ENCODE assay signal across 11 mouse cellular contexts in the genomic region with DNA sequence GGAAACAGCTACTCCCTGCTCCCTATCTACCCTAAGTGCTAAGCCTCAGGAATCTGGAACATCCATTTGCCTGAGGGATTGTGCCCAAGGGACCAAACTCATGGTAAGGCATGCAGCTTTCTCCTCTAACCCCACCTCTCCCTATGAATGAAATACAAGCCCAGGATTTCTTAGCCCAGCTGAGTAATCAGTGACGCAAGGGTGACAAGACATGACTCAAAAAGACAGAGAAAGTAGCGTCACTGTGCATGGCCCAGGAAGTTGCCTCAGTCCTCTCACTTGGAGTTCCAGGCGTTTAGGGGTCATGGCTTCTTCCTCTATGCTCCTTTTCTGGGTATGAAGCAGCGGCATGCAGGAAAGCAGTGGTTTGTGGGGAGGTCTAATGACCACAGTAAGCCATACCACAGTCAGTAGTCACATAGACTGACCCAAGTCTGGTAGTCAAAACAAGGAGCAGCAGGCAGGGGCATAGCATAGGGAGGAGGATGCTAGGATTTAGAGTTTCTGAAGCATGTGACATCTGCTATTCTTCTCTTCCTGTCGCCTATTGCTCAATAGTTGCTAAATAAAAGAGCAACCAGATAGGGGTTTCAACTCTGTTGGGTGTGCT.
DNase-seq lines count a peak whose midpoint lies in the region; ATAC-seq and TF ChIP-seq lines count a peak whose summit lies in the region.
"Had no signal": no experiment of that assay in that cellular context is flagged by ENCODE, and none has a peak within 500 bp of the region (broad histone marks: within the 10 kb centered on the region; RNA-seq: fewer than 3 reads in every experiment).

No protein-coding gene starts in this region.

- H3K4me3 ChIP-seq in midbrain, postnatal 0 days (ENCODE audit: low read depth, low read length): no peak overlapping the region
- H3K4me3 ChIP-seq in midbrain, embryonic 14.5 days (replicated peaks; ENCODE audit: low read depth, low read length): no peak overlapping the region
- H3K4me3 ChIP-seq in liver, postnatal 0 days (ENCODE audit: low read depth, low read length): no peak overlapping the region
- no peak overlapping the region for H3K4me3 ChIP-seq in midbrain, embryonic 15.5 days
- H3K4me3 ChIP-seq: forebrain, embryonic 13.5 days had no signal

- H3K27me3 ChIP-seq in midbrain, postnatal 0 days (ENCODE audit: insufficient read depth, low read length): no peaks in the 10 kb centered on the region
- H3K27me3 ChIP-seq in midbrain, embryonic 14.5 days (ENCODE audit: control insufficient read depth, insufficient read depth, low read length): no peaks in the 10 kb centered on the region
- no peaks in the 10 kb centered on the region for H3K27me3 ChIP-seq in liver, postnatal 0 days (ENCODE audit: insufficient read depth, low read length)
- H3K27me3 ChIP-seq in midbrain, embryonic 15.5 days (replicated peaks): no peaks in the 10 kb centered on the region
- H3K27me3 ChIP-seq: forebrain, embryonic 13.5 days had no signal

- no peaks in the 10 kb centered on the region for H3K36me3 ChIP-seq in midbrain, postnatal 0 days (ENCODE audit: insufficient read depth, low read length)
- H3K36me3 ChIP-seq in midbrain, embryonic 14.5 days (ENCODE audit: control insufficient read depth, insufficient read depth, low read length): no peaks in the 10 kb centered on the region
- H3K36me3 ChIP-seq in liver, postnatal 0 days (replicated peaks; ENCODE audit: insufficient read depth, low read length): no peaks in the 10 kb centered on the region
- H3K36me3 ChIP-seq in midbrain, embryonic 15.5 days (replicated peaks): no peaks in the 10 kb centered on the region

- H3K4me2 ChIP-seq in midbrain, postnatal 0 days (ENCODE audit: low read depth, low read length, poor library complexity, severe bottlenecking): no peak overlapping the region
- no peak overlapping the region for H3K4me2 ChIP-seq in midbrain, embryonic 14.5 days (ENCODE audit: low read length)
- no peak overlapping the region for H3K4me2 ChIP-seq in liver, postnatal 0 days (ENCODE audit: low read depth, low read length)
- no peak overlapping the region for H3K4me2 ChIP-seq in midbrain, embryonic 15.5 days
- H3K4me2 ChIP-seq: forebrain, embryonic 13.5 days had no signal

- ATAC-seq in midbrain, postnatal 0 days (ENCODE audit: low FRiP score): peak; percentile 25; the same call in 1 of the 2 replicates
- no peak for ATAC-seq in midbrain, embryonic 14.5 days (ENCODE audit: low FRiP score, low TSS enrichment)
- ATAC-seq in granulocyte monocyte progenitor cell, adult 5-6 weeks (replicated peaks; ENCODE audit: poor library complexity, severe bottlenecking): peak; percentile 82
- ATAC-seq in liver, postnatal 0 days: peak; percentile 74
- ATAC-seq in midbrain, embryonic 15.5 days (replicated peaks): no peak
- ATAC-seq: forebrain, embryonic 13.5 days; hindbrain, postnatal 0 days had no signal

- peak; percentile 23; the same call in 1 of the 2 replicates for TF ChIP-seq EP300 in liver, postnatal 0 days (IDR thresholded peaks at IDR 0.05; ENCODE audit: low read depth)

- H3K27ac ChIP-seq in midbrain, postnatal 0 days (ENCODE audit: low read depth, low read length): no peak overlapping the region
- no peak overlapping the region for H3K27ac ChIP-seq in midbrain, embryonic 14.5 days (replicated peaks; ENCODE audit: low read depth, low read length)
- H3K27ac ChIP-seq in liver, postnatal 0 days (ENCODE audit: low read depth): peak overlapping the region; percentile 49; the same call in 1 of the 2 replicates
- H3K27ac ChIP-seq in midbrain, embryonic 15.5 days: no peak overlapping the region
- H3K27ac ChIP-seq: forebrain, embryonic 13.5 days; hindbrain, postnatal 0 days had no signal

- no peaks in the 10 kb centered on the region for H3K4me1 ChIP-seq in midbrain, postnatal 0 days (ENCODE audit: insufficient read depth, low read length)
- H3K4me1 ChIP-seq in midbrain, embryonic 14.5 days (ENCODE audit: control insufficient read depth, insufficient read depth, low read length): no peaks in the 10 kb centered on the region
- peaks cover 18% of the 10 kb centered on the region; the same call in 1 of the 2 replicates for H3K4me1 ChIP-seq in liver, postnatal 0 days (ENCODE audit: insufficient read depth)
- H3K4me1 ChIP-seq in midbrain, embryonic 15.5 days: no peaks in the 10 kb centered on the region
- H3K4me1 ChIP-seq: forebrain, embryonic 13.5 days had no signal

- no peak overlapping the region for H3K9ac ChIP-seq in midbrain, postnatal 0 days (replicated peaks; ENCODE audit: low read length, poor library complexity, severe bottlenecking)
- no peak overlapping the region for H3K9ac ChIP-seq in midbrain, embryonic 14.5 days (replicated peaks; ENCODE audit: low read length)
- no peak overlapping the region for H3K9ac ChIP-seq in liver, postnatal 0 days (replicated peaks)
- H3K9ac ChIP-seq in midbrain, embryonic 15.5 days: no peak overlapping the region
- H3K9ac ChIP-seq: forebrain, embryonic 13.5 days had no signal

- no peak for TF ChIP-seq CTCF in midbrain, postnatal 0 days (IDR thresholded peaks at IDR 0.05)
- TF ChIP-seq CTCF in liver, postnatal 0 days (IDR thresholded peaks at IDR 0.05; ENCODE audit: low read depth): no peak

- WGBS in midbrain, postnatal 0 days: 79% methylated on average over 5 of the region's 5 CpGs
- WGBS in midbrain, embryonic 14.5 days: 75% methylated on average over 5 of the region's 5 CpGs
- WGBS in liver, postnatal 0 days (ENCODE audit: insufficient replicate concordance): 25% methylated on average over 5 of the region's 5 CpGs
- 75% methylated on average over 5 of the region's 5 CpGs for WGBS in midbrain, embryonic 15.5 days

- no peak for DNase-seq in midbrain, postnatal 0 days (ENCODE audit: low spot score)
- no peak for DNase-seq in midbrain, embryonic 14.5 days
- DNase-seq in liver, postnatal 0 days: peak; percentile 39
- DNase-seq in urinary bladder, postnatal 10 days (ENCODE audit: low spot score): no peak
- no peak for DNase-seq in right cerebral cortex, postnatal 10 days (ENCODE audit: low spot score in 2 of 2)
- DNase-seq: cerebellum, adult 8-10 months; spleen, adult 18-20 months had no signal

- H3K9me3 ChIP-seq in midbrain, postnatal 0 days (ENCODE audit: low read length): no peaks in the 10 kb centered on the region
- no peaks in the 10 kb centered on the region for H3K9me3 ChIP-seq in midbrain, embryonic 14.5 days (ENCODE audit: control insufficient read depth, low read length)
- no peaks in the 10 kb centered on the region for H3K9me3 ChIP-seq in liver, postnatal 0 days (ENCODE audit: low read length)
- H3K9me3 ChIP-seq in midbrain, embryonic 15.5 days: no peaks in the 10 kb centered on the region
- H3K9me3 ChIP-seq: forebrain, embryonic 13.5 days had no signal

Comparison
In these comparisons a context has a peak if more than half of its experiments do, and no peak if none do; other contexts are left out.
1. ATAC-seq: peak in midbrain, postnatal 0 days (single experiment), granulocyte monocyte progenitor cell, adult 5-6 weeks (single experiment) and liver, postnatal 0 days (single experiment); none in midbrain, embryonic 14.5 days (single experiment) and midbrain, embryonic 15.5 days (single experiment).